Mouse (Mus musculus) adipocyte (in vitro differentiated cells): ENCODE measurements around the gene Ttc26.
A peak's percentile ranks its signal among the peaks of the same experiment; 100 is the strongest.
"Not testable (repeated sequence)": the region's sequence is repeated elsewhere in the genome, so short reads cannot be mapped to it uniquely, and the experiment has no call there.

Experiments used
- DNase-seq: peaks from one replicate; pipeline ENCODE4 v3.0.0-alpha.2; 2016; ENCODE audit warnings: low spot score

Gene Ttc26

DNA sequence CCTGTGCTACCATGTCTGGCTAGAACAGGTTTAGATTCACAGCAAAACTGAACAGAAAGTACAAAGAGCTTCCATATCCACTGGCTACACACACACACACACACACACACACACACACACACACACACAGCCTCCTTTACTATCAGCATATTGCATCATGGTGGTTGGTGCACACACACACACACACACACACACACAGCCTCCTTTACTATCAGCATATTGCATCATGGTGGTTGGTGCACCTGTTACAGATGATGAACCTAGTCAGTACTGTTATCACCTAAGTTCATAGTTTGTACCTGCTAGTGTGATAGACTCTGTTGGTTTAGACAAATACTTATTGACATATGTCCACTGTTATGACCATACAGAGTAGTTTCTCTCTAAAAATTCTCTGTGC lies 75.2 kb downstream of the Ttc26 start:
- not testable (repeated sequence) for DNase-seq

DNA sequence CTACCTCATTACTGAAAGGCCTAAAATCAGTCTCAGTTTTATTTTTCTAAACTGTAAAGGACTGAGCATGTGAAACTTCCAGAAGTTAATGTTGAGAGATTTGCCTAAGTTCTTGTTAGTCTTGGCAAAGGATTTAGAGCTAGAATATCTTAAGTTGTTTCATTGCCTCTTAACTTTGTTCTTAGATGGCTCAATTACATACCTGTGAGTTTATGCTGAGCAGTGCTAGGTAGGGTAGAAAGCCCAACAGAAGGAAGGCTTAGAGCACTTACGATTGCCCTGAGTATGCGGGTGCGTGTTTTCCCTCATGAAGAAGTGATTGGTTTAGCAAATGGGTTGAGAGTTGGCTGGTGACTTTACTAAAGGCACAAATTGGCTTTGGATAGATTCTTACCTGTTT lies 76.8 kb downstream of the Ttc26 start:
- no peak for DNase-seq

DNA sequence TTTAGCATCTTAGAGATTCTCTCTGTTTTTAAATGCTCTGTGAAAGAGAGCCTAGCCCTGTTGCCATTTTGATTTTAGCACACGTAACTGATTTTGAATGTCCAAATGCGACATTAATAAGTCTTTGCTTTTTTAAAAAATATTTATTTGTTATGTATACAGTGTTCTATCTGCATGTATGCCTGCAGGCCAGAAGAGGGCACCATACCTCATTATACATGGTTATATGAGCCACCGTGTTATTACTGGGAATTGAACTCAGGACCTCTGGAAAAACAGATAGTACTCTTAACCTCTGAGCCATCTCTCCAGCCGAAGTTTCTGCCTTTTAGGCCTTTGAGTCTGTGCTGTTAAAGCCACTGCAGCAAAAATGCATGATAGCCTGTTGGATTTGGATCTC lies 88.3 kb downstream of the Ttc26 start:
- peak; percentile 30 for DNase-seq
